Comparison of ENCODE assay signal across 1 mouse cellular context in genomic region chr11:17159738-17160241, GRCm38 (mm10).
TF ChIP-seq lines count a peak whose summit lies in the region.

No protein-coding gene starts in this region.

TF ChIP-seq in CH12.LX, 34 proteins besides CTCF, POLR2A, EP300 and RAD21 (continued from another document):
- TF ChIP-seq UBTF (IDR thresholded peaks at IDR 0.05; ENCODE audit: low read depth, low read length) (peak; percentile 4; the same call in 1 of the 2 replicates), ZC3H11A (IDR thresholded peaks at IDR 0.05; ENCODE audit: low read depth, low read length) (no peak)
